Mouse (Mus musculus): ENCODE results near the gene Mrps12. TPM values are rescaled to one million over a fixed set of nuclear protein-coding genes. Genes with fewer than 3 reads are reported as not detected.
"Not testable (repeated sequence)": the region's sequence is repeated elsewhere in the genome, so short reads cannot be mapped to it uniquely, and the experiment has no call there.

The Mrps12 gene
- polyA plus RNA-seq, 1 experiment = 70.6 TPM

DNA sequence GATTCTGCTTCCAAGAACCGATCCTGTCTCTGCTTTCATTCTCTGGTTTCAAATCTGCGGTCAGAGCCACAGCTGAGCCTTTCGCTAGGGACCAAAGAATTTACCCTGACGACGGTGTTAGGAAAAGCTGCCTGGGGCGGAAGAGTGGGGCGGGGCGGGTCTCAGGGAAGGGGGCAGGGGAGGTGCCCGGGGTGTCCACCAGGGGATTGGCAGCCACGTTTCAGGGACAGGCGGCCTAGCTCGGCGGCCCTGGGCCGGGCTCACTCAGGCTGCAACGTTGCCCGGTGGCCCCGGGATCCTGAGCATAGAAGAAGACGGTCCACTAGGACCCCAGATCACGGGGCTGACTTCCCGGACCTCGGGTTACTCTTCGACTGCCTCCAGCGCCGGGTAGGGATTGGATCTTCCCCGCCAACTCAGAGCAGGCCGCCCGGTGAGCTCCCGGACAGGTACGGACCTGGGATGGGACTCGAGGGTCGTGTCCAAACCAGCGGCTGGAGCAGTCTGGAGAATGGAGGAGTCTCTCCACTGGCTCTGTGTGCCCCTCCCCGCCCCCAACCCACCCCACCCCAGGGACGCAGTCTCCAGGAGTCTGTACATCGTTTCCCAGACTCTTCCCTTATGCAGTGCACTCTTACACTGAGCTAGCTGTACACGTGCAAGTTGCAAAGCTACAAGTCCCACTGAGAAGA lies 24.9 kb downstream of the Mrps12 start, which contains the start of gene Fbxo17:
Gene Fbxo17, plus strand, starts transcription at position 215 of the 692 bp plus-strand sequence.
- DNase-seq (ENCODE audit: low read depth, low spot score) = no peak
- 2% methylated on average over 36 of the region's 36 CpGs for WGBS

DNA sequence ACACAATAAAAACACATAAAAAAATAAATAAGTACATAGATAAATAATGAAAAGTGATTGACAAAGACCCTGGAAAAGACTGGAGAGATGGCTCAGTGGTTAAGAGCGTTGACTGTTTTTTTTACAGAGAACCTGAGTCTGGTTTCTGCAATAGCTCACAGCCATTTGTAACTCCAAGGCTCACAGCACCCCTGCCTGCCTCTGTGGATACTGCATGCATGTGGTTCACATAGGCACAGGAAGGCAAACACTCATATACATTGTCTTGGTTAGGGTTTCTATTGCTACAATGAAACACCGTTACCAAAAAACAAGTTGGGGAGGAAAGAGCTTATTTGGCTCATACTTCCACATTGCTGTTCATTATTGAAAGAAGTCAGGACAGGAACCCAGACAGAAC lies 26.0 kb downstream of the Mrps12 start:
- WGBS = 94% methylated on average over 2 of the region's 2 CpGs

DNA sequence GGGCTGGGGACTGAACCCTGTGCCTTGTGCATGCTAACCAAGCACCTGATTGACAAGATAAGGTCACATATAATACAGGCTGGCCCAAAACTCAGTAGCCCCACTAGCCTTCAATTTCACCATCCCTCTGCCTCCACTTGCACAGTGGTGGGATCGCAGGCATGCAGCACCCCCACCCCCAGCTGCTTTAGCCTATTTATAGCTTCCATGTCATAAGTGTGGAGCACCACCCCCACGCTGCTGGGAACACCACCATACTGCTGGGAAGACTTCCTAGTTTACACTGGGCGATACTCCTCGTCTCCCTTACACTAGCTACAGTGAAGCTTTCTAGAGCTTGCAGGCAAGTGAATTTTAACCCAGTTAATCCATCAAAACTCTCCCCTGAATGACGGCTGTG lies 27.0 kb downstream of the Mrps12 start:
- DNase-seq (ENCODE audit: low read depth, low spot score) = no peak
- 77% methylated on average over 5 of the region's 5 CpGs for WGBS

More for the DNA sequence above, 26.0 kb downstream of the Mrps12 start:
- DNase-seq (ENCODE audit: low read depth, low spot score) = no peak

DNA sequence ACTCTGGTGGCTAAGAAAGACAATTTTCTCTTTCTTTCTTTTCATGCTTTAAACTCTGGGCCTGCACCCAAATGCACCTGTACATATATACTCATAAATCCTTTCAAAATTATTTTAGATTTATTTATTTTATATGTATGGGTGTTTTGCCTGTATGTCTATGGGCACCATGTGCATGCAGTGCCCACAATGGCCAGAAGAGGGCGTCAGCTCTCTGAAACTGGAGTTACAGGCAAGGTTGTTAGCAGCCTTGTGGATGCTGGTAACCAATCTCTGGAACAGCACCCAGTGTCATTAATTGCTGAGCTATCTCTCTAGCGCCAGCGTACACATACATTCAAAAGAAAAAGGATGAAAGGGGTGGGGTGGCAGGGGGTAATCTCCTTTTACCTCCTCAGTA lies 30.7 kb downstream of the Mrps12 start:
- WGBS = 66% methylated on average over 3 of the region's 3 CpGs
- DNase-seq (ENCODE audit: low read depth, low spot score) = no peak

DNA sequence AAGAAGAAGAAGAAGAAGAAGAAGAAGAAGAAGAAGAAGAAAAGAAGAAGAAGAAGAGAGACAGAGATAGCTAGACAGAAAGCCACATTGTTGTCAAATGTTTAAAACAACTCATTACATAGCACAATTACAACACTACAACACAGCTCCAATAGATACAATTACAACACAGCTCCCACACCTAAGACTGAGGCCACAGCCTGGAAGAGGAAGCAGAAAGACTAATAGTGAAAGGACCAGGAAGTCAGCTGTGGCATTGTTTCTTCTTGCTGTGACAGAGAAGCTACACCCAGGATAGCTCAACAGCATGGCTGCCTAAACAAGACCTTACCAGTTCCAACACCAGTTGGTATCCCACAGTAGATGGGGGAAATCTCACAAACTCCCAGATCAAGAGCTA lies 32.2 kb downstream of the Mrps12 start:
- DNase-seq (ENCODE audit: low read depth, low spot score) = no peak

DNA sequence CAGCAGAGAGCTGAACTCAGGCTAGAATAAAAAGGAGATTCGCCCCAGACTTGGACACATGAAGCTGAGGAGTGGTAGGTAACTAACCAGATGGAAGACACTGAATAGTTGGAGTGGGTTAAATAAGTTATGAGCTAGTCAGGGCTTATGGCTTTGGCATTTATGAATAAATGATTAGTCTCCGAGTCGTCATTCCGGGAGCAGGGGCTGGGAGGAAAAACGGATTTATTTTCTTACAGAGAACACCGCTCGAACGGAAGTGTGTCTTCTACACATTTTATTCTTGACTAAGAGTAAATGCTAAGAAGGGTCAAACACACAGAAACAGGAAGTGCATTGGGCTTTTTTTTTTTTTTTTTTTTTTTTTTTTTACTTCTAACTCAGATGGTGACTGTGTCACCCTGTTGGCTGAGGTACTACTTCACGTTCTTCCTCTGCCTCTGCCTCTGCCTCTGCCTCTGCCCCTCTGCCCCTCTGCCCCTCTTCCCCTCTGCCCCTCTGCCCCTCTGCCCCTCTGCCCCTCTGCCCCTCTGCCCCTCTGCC lies 38.9 kb downstream of the Mrps12 start:
- WGBS = 63% methylated on average over 9 of the region's 9 CpGs
- no peak for DNase-seq (ENCODE audit: low read depth, low spot score)

DNA sequence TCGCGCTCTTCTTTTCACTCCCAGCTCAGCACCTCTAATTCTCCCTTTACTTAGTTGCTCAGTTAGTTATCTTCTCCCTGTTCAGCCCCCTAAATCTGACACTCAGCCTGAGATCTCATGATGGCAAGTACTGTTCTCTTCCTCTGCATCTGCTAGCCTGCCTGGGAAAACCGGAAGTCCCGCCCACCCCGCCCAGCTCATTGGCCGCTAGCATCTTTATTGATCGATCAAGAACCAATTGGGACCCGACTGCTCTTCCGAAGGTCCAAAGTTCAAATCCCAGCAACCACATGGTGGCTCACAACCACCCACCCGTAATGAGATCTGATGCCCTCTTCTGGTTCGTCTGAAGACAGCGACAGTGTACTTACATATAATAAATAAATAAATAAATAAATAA lies 40.3 kb downstream of the Mrps12 start:
- 97% methylated on average over 12 of the region's 12 CpGs for WGBS
- DNase-seq (ENCODE audit: low read depth, low spot score) = not testable (repeated sequence)

DNA sequence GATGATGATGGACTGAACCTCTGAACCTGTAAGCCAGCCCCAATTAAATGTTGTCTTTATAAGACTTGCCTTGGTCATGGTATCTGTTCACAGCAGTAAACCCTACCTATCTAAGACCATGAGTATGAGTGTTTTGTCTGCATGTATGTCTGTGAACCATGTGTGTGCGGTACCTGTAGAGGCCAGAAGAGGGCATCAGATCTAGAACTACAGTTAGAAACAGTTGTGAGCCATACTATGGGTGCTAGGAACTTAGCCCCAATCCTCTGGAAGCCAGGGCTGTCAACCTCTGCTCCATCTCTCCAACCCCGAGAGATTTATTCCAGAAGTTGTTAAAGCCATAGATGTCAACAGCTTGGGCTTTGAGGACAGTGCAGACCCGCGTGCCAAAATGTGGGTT lies 41.4 kb downstream of the Mrps12 start:
- 96% methylated on average over 4 of the region's 4 CpGs for WGBS
- DNase-seq (ENCODE audit: low read depth, low spot score) = no peak

DNA sequence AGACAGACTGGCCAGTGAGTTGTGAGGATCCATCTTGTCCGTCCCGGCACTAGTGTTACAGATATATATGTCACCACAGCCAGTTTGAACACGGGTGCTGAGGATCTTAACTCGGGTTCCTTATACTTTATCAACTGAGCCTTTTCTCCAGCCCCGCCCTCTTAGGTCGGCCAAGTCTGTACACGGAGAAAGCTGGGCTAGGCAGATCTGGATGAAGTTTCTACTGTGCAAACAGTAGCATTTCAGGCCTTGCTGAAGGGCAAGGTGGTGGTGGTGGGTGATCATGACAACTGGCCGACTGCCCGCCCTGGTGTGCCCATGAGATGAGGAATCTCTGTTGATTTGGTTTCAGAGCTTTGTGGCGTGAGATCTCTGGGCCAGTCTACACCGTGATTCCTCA lies 44.3 kb downstream of the Mrps12 start:
- DNase-seq (ENCODE audit: low read depth, low spot score) = no peak
- WGBS = 64% methylated on average over 11 of the region's 11 CpGs

DNA sequence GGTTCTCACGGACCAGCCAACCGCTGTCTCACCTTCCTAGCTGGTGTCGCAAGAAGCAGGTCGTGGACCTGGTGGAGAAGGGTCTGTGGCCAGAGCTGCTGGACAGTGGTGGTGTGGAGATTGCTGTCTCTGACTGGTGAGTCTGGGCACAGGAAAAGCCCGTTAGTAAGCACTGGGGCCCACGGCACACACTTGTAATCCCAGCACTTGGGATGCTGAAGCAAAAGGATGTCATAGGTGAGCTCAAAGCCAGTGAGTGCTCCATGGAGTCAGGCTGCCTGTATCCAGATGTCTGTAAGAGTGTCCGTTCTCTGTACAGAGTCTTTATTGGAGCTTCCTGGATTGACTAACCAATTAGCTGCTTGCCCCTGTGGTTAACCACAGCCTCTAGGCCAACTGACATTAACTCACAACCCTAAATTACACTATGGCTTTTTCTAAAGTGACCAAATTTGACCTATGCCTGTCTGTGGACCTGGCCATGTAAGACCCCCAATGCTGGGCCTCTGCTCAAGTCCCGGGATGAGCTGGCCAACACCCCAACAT lies 46.6 kb downstream of the Mrps12 start:
- 62% methylated on average over 8 of the region's 8 CpGs for WGBS
- no peak for DNase-seq (ENCODE audit: low read depth, low spot score)

DNA sequence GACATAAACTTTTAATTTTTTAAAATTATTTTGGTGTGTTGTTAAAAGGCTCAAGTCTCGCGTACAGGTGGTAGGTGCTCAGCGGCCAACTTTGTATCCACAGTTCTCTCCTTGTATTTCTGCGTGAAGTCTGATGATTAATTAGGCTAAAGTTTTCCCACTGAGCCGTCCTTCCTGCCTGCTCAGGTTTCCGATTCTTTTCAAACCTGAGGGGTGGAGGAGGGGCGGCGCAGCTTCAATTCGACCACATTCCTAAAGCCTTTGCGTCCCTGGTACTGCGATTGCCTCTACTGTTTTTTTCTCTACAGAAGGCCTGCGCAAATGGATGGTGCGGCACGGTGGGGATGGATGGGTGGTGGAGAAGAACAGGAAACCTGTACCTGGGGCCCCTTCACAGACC lies 47.2 kb downstream of the Mrps12 start:
- 23% methylated on average over 14 of the region's 14 CpGs for WGBS
- DNase-seq (ENCODE audit: low read depth, low spot score) = no peak

DNA sequence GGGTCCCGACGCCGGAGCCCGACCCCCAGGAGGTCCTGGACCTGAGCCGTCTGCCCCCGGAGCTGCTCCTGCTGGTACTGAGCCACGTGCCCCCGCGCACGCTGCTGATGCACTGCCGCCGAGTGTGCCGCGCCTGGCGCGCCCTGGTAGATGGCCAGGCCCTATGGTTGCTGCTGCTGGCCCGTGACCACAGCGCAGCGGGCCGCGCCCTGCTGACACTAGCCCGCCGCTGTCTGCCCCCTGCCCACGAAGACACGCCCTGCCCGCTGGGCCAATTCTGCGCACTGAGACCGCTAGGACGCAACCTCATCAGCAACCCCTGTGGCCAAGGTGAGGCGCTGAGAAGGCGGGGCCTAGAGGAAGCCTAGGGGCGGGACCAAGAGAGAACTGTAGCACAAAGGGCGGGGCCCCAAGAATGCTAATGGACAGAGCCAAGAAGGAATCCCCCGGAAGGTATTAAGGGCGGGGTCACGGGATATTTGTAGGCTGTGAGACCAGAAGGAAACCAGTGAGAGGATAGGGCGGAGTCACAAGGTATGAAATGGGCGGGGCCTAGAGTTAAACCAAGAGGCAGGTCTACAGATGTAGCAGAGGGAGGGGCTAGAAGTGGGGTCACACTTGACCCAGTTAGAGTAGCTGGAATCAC lies 48.2 kb downstream of the Mrps12 start:
- DNase-seq (ENCODE audit: low read depth, low spot score) = no peak
- 2% methylated on average over 38 of the region's 38 CpGs for WGBS

DNA sequence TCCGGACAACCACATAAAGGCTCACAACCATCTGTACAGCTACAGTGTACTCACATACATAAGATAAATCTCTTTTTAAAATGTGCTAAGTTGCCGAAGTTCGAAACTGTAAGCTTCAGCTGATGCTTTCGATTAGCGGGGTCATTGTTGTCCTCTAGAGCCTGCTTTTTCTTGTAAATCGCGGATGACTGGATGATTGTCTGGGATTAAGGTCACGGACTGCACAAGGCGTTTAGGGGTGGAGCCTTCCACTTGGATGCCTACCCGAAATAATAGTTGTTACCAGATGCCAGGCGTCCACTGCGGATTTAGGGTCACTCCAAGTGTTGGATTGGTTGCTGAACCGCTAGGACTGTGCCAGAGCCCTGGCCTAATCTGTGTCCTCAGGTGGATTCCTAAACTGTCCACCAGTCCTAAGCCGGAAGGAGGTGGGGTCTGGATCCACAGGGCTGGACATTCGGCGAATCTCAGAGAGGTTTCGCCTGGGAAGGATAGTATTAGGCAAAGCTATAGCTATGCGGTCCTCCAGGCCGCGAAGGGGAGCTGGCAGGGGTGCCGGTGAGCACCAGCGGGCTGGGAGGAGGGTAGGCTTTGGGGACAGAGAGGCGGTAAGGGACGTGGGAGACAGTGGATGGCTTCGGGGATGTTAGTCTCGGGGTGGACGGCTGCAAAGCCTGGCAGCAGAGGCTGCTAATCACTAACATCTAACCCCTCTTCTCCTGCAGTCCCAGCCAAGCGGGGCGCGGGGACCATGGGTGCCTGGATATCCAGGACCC lies 48.9 kb downstream of the Mrps12 start, which contains the start of gene Fbxo27:
Gene Fbxo27, plus strand, starts transcription at position 305 of the 776 bp plus-strand sequence.
- WGBS = 49% methylated on average over 30 of the region's 30 CpGs
- no peak for DNase-seq (ENCODE audit: low read depth, low spot score)

DNA sequence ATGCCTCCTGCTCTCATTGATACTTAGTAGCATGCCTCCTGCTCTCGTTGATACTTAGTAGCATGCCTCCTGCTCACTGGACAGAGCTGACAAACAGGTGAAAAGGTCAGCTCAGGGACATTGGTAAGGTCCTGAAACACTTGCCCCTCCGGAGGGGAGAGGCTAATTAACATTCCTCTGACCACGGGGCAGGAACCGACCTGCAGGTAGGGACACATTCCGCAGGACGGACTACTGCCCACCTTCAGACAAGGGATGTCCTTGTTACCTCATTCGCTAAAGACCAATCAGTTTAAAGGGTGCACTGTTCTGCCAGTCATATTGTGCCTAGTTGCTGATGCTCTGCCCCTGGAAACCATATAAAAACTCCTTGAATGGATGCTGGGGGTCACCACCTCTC lies 50.5 kb downstream of the Mrps12 start:
- no peak for DNase-seq (ENCODE audit: low read depth, low spot score)
- WGBS = 36% methylated on average over 7 of the region's 7 CpGs

Other genes with a start within 250 kb of the Mrps12 start
- not detected in 2 replicates for gene Ifnl2, start 231.4 kb downstream of the Mrps12 start, polyA plus RNA-seq (2012; rRNA removed)
- gene Ifnl3, start 219.0 kb downstream of the Mrps12 start, polyA plus RNA-seq (2012; rRNA removed) = not detected in 2 replicates
- 3.1 and 4.3 TPM in 2 replicates for gene Sycn, start 200.9 kb downstream of the Mrps12 start, polyA plus RNA-seq (2012; rRNA removed)
- gene Nccrp1, start 194.6 kb downstream of the Mrps12 start, polyA plus RNA-seq (2012; rRNA removed) = 0.11 TPM in 2 replicates
- 45.3 and 61.6 TPM in 2 replicates for gene Samd4b, start 143.7 kb downstream of the Mrps12 start, polyA plus RNA-seq (2012; rRNA removed)
- 52.1 and 72.9 TPM in 2 replicates for gene Pak4, start 143.6 kb downstream of the Mrps12 start, polyA plus RNA-seq (2012; rRNA removed)
- not detected in 2 replicates for gene Acp7, start 110.5 kb downstream of the Mrps12 start, polyA plus RNA-seq (2012; rRNA removed)
- gene Fbxo27, start 49.0 kb downstream of the Mrps12 start, polyA plus RNA-seq (2012; rRNA removed) = 1.6 and 1.8 TPM in 2 replicates
- gene Fbxo17, start 25.0 kb downstream of the Mrps12 start, polyA plus RNA-seq (2012; rRNA removed) = 0.89 TPM in 2 replicates
- gene Sars2, start 172 bp upstream of the Mrps12 start, polyA plus RNA-seq (2012; rRNA removed) = 25.0 and 27.4 TPM in 2 replicates
- not detected in 2 replicates for gene Ccer2, start 14.4 kb upstream of the Mrps12 start, polyA plus RNA-seq (2012; rRNA removed)
- 40.2 and 53.9 TPM in 2 replicates for gene Sirt2, start 24.9 kb upstream of the Mrps12 start, polyA plus RNA-seq (2012; rRNA removed)
- gene Nfkbib, start 25.7 kb upstream of the Mrps12 start, polyA plus RNA-seq (2012; rRNA removed) = 56.7 and 72.9 TPM in 2 replicates
- 6.4 and 7.5 TPM in 2 replicates for gene Rinl, start 47.1 kb upstream of the Mrps12 start, polyA plus RNA-seq (2012; rRNA removed)
- gene Hnrnpl, start 66.7 kb upstream of the Mrps12 start, polyA plus RNA-seq (2012; rRNA removed) = 273 and 275 TPM in 2 replicates
- 244 and 306 TPM in 2 replicates for gene Ech1, start 83.4 kb upstream of the Mrps12 start, polyA plus RNA-seq (2012; rRNA removed)
- 4,043 and 4,779 TPM in 2 replicates for gene Lgals4, start 92.0 kb upstream of the Mrps12 start, polyA plus RNA-seq (2012; rRNA removed)
- 0.59 and 1.9 TPM in 2 replicates for gene Lgals7, start 122.0 kb upstream of the Mrps12 start, polyA plus RNA-seq (2012; rRNA removed)
- 0.14 and 0.22 TPM in 2 replicates for gene Capn12, start 139.6 kb upstream of the Mrps12 start, polyA plus RNA-seq (2012; rRNA removed)
- gene Actn4, start 220.5 kb upstream of the Mrps12 start, polyA plus RNA-seq (2012; rRNA removed) = 542 and 776 TPM in 2 replicates
- 281 and 323 TPM in 2 replicates for gene Eif3k, start 240.0 kb upstream of the Mrps12 start, polyA plus RNA-seq (2012; rRNA removed)
- gene Map4k1, start 240.2 kb upstream of the Mrps12 start, polyA plus RNA-seq (2012; rRNA removed) = 21.4 and 27.4 TPM in 2 replicates

Data from large intestine, adult 2 months (tissue).